20 mouse cellular contexts compared by ENCODE assay signal in genomic region chr3:38131887-38132220, GRCm38 (mm10).
A peak's percentile ranks its signal among the peaks of the same experiment; 100 is the strongest.
DNase-seq lines count a peak whose midpoint lies in the region; ATAC-seq and TF ChIP-seq lines count a peak whose summit lies in the region.
"Had no signal": no experiment of that assay in that cellular context is flagged by ENCODE, and none has a peak within 500 bp of the region (broad histone marks: within the 10 kb centered on the region; RNA-seq: fewer than 3 reads in every experiment).

No protein-coding gene starts in this region.

- no peaks in the 10 kb centered on the region for H3K27me3 ChIP-seq in kidney, embryonic 14.5 days (ENCODE audit: control insufficient read depth, insufficient read depth, low read length)
- no peaks in the 10 kb centered on the region for H3K27me3 ChIP-seq in lung, embryonic 16.5 days (ENCODE audit: control insufficient read depth, insufficient read depth, low read depth, low read length)
- no peaks in the 10 kb centered on the region for H3K27me3 ChIP-seq in limb, embryonic 15.5 days
- H3K27me3 ChIP-seq: embryonic facial prominence, embryonic 15.5 days; forebrain, embryonic 15.5 days; hindbrain, embryonic 12.5 days had no signal

- no peak overlapping the region for H3K9ac ChIP-seq in kidney, embryonic 14.5 days (ENCODE audit: low read depth, low read length)
- H3K9ac ChIP-seq in lung, embryonic 16.5 days (ENCODE audit: low read length): no peak overlapping the region
- H3K9ac ChIP-seq in limb, embryonic 15.5 days: no peak overlapping the region
- H3K9ac ChIP-seq: embryonic facial prominence, embryonic 15.5 days; forebrain, embryonic 15.5 days; hindbrain, embryonic 12.5 days had no signal

- WGBS in kidney, embryonic 14.5 days: 63% methylated on average over 3 of the region's 3 CpGs
- 90% methylated on average over 3 of the region's 3 CpGs for WGBS in lung, embryonic 16.5 days
- 90% methylated on average over 3 of the region's 3 CpGs for WGBS in lung, adult 2 months
- 81% methylated on average over 3 of the region's 3 CpGs for WGBS in limb, embryonic 15.5 days

- peak overlapping the region; percentile 52; the same call in 1 of the 2 replicates for H3K27ac ChIP-seq in kidney, embryonic 14.5 days (ENCODE audit: low read depth, low read length)
- H3K27ac ChIP-seq in lung, embryonic 16.5 days (ENCODE audit: low read length): 0 out of 2 replicates have a peak overlapping the region, but pooled peaks have one; percentile 6
- no peak overlapping the region; the same call in 1 of the 2 replicates for H3K27ac ChIP-seq in limb, embryonic 15.5 days
- H3K27ac ChIP-seq: embryonic facial prominence, embryonic 15.5 days; forebrain, embryonic 15.5 days; heart, embryonic 10.5 days; hindbrain, embryonic 12.5 days had no signal

- DNase-seq in kidney, postnatal 25 days: no peak
- no peak for DNase-seq in lung, adult 2 months
- DNase-seq in thymus, postnatal 25 days: no peak
- DNase-seq in ovary, postnatal 14 days (ENCODE audit: low spot score): no peak
- DNase-seq: adrenal gland, adult 8-10 months; adrenal gland, postnatal 36 days; cerebellum, adult 11 months; cerebellum, adult 8-10 months; cerebellum, postnatal 14 days; embryo, embryonic 11 days; heart, postnatal 10 days; heart, postnatal 4 days had no signal

- TF ChIP-seq CTCF in lung, adult 2 months (IDR thresholded peaks at IDR 0.05; ENCODE audit: insufficient read depth, low read length): no peak

- no peak overlapping the region for H3K4me2 ChIP-seq in kidney, embryonic 14.5 days (replicated peaks; ENCODE audit: low read depth, low read length)
- no peak overlapping the region for H3K4me2 ChIP-seq in lung, embryonic 16.5 days (ENCODE audit: low read depth, low read length)
- H3K4me2 ChIP-seq in limb, embryonic 15.5 days: no peak overlapping the region
- H3K4me2 ChIP-seq: embryonic facial prominence, embryonic 15.5 days; forebrain, embryonic 15.5 days; hindbrain, embryonic 12.5 days had no signal

- peaks cover 31% of the 10 kb centered on the region for H3K4me1 ChIP-seq in kidney, embryonic 14.5 days (ENCODE audit: control insufficient read depth, insufficient read depth, low read length)
- peaks cover 23% of the 10 kb centered on the region for H3K4me1 ChIP-seq in lung, embryonic 16.5 days (replicated peaks; ENCODE audit: control insufficient read depth, insufficient read depth, low read length)
- H3K4me1 ChIP-seq in lung, adult 2 months (ENCODE audit: control insufficient read depth, insufficient read depth, low read length): peaks cover 4% of the 10 kb centered on the region; the same call in 1 of the 2 replicates
- no peaks in the 10 kb centered on the region for H3K4me1 ChIP-seq in limb, embryonic 15.5 days
- H3K4me1 ChIP-seq: embryonic facial prominence, embryonic 15.5 days; heart, embryonic 10.5 days; hindbrain, embryonic 12.5 days had no signal

- ATAC-seq in kidney, embryonic 14.5 days (ENCODE audit: low FRiP score, low TSS enrichment): no peak
- no peak for ATAC-seq in lung, embryonic 16.5 days (ENCODE audit: low read depth)
- 0 out of 2 replicates have a peak, but pooled peaks have one; percentile 14 for ATAC-seq in limb, embryonic 15.5 days (ENCODE audit: insufficient number of reproducible peaks, low FRiP score, low TSS enrichment, low read depth)
- ATAC-seq: forebrain, embryonic 15.5 days; hindbrain, embryonic 16.5 days had no signal

- no peaks in the 10 kb centered on the region for H3K36me3 ChIP-seq in kidney, embryonic 14.5 days (ENCODE audit: control insufficient read depth, insufficient read depth, low read length)
- no peaks in the 10 kb centered on the region for H3K36me3 ChIP-seq in lung, embryonic 16.5 days (ENCODE audit: control insufficient read depth, insufficient read depth, low read length)
- no peaks in the 10 kb centered on the region for H3K36me3 ChIP-seq in limb, embryonic 15.5 days
- H3K36me3 ChIP-seq: embryonic facial prominence, embryonic 15.5 days; forebrain, embryonic 15.5 days; heart, embryonic 10.5 days; hindbrain, embryonic 12.5 days had no signal

- H3K4me3 ChIP-seq in kidney, embryonic 14.5 days (ENCODE audit: low read length): no peak overlapping the region
- H3K4me3 ChIP-seq in lung, embryonic 16.5 days (ENCODE audit: low read length): no peak overlapping the region
- H3K4me3 ChIP-seq in lung, adult 2 months (replicated peaks; ENCODE audit: extremely low read depth, low read depth, low read length): no peak overlapping the region
- no peak overlapping the region for H3K4me3 ChIP-seq in limb, embryonic 15.5 days
- H3K4me3 ChIP-seq: embryonic facial prominence, embryonic 15.5 days; forebrain, embryonic 15.5 days; heart, embryonic 10.5 days; hindbrain, embryonic 12.5 days had no signal

- no peak for TF ChIP-seq POLR2A in lung, adult 2 months (IDR thresholded peaks at IDR 0.05; ENCODE audit: borderline replicate concordance, extremely low read depth, low read depth, low read length)

- H3K9me3 ChIP-seq in kidney, embryonic 14.5 days (ENCODE audit: control insufficient read depth, low read length): no peaks in the 10 kb centered on the region
- no peaks in the 10 kb centered on the region for H3K9me3 ChIP-seq in lung, embryonic 16.5 days (ENCODE audit: control insufficient read depth, low read length)
- no peaks in the 10 kb centered on the region for H3K9me3 ChIP-seq in limb, embryonic 15.5 days
- H3K9me3 ChIP-seq: embryonic facial prominence, embryonic 15.5 days; forebrain, embryonic 15.5 days; heart, embryonic 10.5 days; hindbrain, embryonic 12.5 days had no signal
